Mouse (Mus musculus): ENCODE data around the gene Kazn.

- no peak for TF ChIP-seq POLR2A (IDR thresholded peaks at IDR 0.05; ENCODE audit: insufficient read depth, low read length)
- no peak for TF ChIP-seq CTCF (IDR thresholded peaks at IDR 0.05; ENCODE audit: low read depth, low read length)
Measured at GRCm38 (mm10) chr4:142221025-142221756, 18.0 kb downstream of the Kazn start.

All from ES-Bruce4 (cell line).